Mouse (Mus musculus) cerebellum, adult 9-10 months (tissue): ENCODE results near the gene Igf1r.
A peak's percentile ranks its signal among the peaks of the same experiment; 100 is the strongest.

Source experiments
- DNase-seq: peaks from one replicate; pipeline ENCODE4 v3.0.0; 2022

Gene Igf1r

DNA sequence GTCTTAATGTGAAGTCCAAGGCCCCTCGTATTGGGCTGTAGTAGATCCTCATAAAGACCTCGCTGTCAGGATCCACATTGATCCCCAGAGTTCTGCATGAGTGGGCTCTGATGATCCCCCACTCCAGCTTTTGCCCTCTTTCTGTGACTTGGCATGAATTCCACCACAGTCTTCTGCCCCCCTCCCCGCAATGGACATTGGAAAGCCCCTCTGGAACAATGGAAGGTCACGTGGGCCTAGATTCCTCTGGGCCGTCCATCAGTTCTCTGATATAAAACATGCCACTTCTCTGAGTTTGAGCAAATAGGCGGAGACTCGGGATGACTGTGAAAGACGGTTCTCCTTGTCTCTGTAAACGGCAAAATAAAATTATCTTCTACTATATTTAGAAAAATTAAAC lies 8.1 kb downstream of the Igf1r start:
- DNase-seq, result no peak

DNA sequence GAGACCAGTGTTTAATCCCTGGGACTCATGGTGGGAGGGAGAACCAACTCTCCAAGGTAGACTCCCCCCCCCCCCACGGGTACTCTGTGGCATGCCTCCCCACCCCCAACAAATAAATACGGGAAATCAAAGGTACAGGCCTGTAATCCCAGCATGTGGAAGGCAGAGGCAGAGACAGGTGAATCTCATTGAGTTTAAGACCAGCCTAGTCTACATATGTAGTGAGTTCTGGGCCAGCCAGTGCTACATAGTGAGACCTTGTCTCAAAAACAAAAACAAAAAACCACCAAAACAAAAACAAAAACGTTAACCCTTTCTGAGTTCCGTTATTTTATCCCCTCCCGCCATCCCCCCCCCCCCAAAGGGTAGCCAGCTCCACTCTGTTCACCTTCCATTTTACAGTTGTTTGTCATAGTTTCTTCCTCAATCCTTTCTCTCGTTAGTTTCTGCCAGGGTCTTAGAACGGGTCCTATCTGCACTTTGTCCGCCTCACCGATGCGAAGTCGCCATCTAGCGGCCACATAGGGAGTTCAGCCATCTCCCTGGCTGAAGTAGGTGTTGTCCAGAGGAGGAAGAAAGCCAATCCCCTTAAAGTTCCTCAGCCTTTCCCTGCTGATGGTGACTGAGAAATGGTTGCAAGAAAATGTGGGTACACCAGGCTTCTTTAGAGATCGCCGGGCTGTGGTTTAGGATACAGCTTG lies 9.1 kb downstream of the Igf1r start:
- DNase-seq, result peak; percentile 85

DNA sequence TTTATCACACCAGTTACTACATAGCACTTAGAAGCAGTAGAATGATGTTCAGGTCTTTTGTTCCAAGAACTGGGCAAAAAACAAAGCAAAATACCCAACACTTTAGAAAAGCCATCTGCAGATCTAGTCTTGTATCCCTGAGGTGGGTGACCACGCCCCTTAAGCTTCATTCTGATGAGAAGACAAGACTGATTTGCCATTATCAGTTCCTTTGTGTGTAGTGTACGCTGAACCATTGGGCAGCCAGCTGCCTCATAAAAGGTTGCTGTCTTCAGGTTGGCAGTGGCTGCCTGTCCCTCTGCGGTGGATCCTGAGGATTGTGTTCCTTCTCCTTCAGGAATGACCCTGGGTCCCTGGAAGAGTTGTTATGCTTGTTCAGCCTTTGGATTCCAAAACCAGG lies 11.1 kb downstream of the Igf1r start:
- no peak for DNase-seq

DNA sequence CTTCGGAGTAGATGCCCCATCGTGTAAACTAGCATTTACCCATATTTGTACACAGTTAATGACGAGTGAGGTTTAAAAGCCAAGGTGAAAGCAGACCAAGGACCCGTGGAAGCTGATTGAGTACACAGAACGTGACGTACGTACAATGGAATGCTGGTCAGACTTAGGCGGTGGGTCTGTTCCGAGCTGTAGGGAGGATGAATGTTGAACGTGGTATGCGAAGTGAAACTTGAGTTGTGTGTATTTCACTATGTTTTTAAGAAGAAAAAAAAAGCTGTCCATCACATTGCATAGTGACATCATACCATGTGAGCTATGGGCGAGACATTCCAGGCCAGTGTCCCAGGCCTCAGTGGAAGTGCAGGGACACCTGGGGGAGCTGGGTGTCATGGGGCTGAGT lies 15.8 kb downstream of the Igf1r start:
- DNase-seq, result no peak

DNA sequence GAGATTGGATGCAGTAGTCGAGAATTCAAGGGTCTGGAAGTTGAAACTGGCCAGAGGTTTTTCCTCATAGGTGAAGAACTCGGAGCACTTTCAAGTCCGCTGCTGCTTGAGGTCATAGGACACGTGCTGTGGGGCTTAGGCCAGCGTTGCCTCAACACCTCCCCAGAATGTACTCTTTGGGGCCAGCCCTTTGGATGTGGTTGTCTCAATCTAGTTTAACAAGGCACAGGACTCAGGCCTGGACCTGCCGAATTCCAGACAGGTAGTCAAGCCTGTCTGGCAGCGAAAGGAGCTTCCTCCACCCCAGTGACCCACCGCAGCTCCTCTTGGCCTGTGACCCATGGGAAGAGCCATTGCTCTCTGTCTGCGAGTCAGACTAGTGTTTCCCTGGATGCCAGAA lies 16.4 kb downstream of the Igf1r start:
- no peak for DNase-seq

DNA sequence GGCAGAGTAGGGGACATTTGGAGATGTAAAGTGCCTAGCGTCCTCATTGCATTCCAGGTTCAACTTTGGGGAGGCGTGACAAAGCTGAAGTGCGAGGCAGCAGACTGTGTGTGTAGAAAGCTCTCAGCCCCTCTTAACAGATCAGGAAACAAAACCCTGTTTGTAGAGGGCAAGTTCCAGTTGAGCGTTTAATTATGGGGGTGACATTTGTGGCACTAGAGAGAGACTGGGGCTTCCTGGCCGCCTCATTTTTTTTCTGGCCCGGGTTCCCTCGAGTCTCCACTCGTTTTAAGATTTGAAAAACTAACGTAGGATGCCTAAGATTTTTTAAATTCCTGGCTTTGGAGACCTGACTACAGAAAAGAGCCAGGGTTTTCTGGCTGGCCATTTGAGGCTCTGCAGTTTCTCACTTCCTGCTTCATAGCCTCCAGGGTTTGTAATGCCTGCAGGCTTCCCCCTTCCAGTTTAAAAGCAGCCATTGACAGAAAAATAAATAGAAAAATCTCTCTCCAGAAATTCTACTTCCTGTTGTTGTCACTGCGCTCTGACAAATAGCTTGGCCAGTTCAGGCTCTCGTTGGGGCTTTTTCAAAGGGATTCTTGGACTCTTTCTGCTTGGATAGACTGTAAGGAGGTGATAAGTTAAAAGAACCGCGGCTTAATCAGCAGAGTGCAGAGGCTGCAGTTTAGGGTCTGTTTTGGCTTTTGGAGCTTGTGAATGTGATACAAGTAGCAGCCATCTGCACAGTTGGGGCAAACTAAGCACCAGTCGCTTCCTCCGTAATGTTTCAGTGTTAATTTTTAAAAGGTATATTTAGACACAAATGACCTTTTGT lies 20.8 kb downstream of the Igf1r start:
- DNase-seq, result no peak

DNA sequence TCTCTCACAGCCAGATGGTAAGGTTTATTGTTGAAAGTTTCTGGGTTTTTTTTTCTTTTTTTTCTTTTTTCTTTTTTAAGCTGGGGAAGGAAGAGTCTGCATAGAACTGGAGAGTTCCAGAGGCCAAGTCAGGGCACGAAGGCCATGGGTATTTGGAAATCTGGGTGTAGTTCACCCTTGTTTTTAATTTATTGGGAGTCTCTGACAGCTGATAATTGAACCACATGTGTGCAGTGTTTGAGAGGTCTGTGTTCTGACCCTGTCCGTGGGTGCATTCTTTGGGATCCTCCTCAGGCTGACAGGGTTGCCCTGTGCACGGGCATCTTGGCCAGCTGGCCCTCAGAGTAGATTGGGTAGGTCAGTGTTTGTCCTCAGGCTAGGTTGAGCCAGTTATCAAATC lies 29.3 kb downstream of the Igf1r start:
- no peak for DNase-seq

DNA sequence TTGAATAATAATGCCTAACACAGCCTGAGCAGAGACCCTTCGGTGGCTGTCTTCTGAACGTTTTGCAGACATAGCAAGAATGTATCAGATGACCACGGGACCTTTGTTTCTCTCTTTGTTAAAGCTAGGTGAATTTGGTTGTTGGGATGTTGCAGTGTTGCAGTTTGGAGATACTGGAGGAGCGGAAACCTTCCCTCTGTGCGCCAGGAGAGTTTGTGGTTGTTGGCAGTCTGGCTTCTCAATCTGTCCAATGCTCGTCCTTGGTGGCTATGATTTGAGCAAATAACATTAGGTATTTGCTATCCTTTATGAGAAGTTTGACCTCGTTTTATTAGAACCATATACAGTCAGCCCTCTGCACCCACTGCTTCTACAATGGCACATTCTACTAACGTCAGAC lies 30.2 kb downstream of the Igf1r start:
- DNase-seq, result no peak

DNA sequence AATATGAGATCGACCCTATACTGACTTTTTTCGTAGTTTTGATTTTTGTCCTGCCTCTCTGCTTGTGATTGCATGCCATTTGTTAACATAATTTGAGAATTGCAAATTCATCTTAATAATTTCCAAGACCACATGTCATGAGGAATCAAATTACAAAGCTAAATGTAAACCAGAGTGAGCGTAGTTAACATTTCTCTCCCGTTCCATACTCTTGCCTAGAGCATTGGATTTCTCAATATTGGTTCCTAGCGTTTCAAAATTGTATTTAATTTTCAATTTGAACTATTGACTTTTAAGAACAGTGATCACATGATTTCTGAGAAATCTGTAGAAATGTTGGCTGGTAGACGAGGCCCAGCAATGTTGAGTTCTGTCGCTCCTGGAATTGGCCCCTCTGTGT lies 30.8 kb downstream of the Igf1r start:
- DNase-seq, result no peak

DNA sequence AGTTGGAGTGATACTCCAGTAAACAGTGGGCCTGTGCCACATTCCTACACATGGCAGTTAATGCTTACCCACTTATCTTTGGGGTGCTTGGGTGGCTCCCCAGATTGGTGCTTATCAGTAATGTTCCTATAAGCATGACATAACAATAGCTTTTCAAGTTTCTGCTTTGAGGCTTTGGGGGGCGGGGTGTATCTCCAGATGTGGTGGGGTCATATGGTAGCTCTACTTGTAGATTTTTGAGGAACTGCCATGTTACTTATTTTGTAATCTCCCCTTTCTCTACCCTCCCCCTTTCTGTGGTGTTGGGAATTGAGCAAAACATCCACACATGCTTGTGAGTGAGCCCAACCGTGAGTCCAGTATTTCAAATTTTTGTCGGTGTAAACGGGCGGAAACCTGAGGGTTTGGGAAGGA lies 32.4 kb downstream of the Igf1r start:
- DNase-seq, result no peak

DNA sequence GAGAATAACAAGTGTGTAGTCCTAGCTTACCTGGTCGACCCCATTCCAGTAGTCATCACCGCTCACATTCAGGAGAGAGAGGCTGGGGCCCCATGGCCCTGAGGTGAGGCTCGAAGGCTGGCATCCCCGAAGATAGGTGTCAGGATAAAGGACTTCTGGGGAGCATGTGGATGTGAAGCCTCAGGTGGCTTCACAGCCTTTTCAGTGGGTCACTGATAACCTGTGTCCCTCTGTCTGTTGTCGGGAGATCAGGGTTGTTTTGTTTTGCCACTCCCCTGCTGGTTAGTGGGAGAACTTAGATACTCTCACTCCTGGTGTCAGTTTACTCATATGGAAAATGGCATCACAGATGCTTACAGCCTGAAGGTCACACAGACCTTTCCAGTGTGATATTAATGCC lies 32.9 kb downstream of the Igf1r start:
- no peak for DNase-seq

DNA sequence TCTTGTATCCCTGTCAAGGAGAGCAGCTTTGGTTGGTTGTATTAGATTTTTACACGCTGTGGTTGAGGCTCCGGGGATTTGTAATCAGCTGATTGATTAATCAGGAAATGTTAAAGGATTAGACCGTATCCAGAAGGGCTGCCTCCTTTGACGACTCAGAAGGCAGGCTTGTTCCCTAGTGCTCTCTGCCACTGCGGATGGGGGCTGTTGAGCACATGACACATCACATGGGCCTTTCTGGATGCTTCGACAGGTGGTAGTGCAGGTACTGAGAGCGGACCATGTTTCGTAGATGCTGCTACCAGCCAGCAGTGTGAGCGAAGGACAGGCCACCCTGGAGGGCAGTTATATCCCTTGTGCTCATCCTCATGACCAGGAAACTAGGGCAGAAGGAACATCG lies 33.6 kb downstream of the Igf1r start:
- no peak for DNase-seq

DNA sequence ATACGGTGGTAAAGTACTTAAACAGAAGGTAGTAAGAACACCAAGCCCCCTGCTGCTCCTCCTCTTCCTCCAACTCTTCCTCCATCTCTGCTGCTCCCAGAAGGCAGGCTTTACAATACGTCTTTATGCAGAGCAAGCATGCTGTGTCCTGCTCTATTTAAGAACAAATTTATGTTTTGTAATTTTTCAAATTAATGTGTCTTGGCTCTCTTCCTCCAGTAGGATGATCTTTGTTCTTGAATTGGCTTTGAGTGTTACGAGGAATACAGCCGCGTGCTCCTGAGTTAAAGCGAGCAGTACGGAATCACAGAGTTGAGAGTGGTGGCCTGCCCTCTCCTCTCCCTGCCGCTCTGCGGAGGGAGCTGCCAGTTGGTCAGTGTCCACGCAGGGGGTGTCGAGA lies 34.2 kb downstream of the Igf1r start:
- no peak for DNase-seq

DNA sequence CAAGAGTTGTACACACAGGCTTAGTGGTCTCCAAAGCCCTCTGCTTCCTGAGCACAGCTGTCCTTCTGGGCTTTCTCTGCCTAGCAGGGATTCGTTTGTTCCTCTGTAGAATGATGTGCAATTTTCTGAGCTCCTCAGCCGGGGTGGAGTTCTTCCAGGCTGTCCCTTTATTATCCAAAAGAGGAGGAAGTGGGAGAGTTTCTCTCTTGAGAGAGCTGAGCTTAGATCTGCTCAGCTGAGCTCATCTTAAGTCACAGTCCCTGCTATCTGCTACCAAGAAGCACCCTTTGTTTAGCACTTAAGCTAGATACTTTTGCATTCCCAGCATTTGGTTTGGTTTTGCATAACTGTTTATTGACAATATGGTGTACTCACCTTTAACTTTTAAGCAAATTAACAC lies 36.7 kb downstream of the Igf1r start:
- no peak for DNase-seq

DNA sequence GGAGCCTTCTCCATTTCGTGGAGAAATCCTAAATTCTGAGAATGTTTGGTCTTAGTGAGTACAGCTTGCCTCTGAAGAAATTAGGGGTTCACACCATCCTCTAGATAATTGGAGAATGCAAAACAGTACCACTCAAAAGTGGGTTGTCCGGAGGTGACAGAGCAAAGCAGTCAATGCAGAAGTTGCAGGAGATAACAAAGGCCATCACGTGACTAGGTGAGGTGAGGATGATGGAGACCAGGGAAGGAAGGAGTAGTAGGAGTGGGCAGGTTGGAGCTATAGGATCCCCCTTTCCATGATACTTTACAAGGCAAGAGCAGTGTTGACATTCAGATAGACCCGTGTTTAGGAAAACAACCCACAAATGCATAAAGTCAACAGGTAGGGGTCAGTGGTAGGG lies 41.0 kb downstream of the Igf1r start:
- DNase-seq, result no peak

DNA sequence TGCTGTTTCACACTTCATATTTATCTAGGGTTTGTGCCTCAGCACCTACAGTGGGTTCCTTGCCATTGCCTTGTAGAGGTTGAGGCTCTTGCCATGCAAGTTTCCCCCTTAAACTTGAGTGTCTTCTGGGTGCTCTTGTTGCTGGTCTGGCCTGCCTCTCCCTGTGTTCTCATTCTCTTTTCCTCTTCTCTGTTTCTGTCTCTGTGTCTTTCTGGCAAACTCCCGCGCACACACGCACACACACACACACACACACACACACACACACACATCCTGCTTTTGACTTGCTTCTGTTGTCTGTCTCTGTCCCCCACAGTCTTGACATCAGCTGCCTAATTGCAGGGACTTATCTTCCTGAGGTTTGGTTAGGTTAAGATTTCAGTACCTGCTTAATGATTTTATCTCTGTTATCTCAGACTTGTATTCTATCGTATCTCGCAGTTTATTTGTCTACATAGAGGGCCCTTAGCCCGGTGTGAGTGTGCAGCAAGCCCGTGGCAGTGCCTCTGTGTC lies 41.8 kb downstream of the Igf1r start:
- no peak for DNase-seq

DNA sequence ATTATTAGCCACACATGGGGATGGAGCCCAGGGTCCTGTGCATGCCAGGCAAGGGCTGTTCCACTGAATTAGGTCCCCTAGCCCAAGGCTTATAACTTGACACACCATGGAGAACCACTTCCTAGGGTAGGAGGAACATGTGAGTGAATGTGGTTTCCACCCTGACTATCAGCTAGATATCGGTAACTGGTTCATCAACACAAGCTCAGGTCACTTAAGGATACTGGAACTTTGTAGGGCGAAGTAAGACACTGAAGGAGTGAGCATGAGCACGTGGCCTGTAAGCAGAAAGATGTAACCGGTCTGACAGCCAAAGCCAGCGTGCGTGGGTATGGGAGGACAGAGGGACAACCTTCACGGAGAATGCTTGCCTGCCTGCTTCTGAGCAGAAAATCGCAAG lies 42.6 kb downstream of the Igf1r start:
- no peak for DNase-seq

DNA sequence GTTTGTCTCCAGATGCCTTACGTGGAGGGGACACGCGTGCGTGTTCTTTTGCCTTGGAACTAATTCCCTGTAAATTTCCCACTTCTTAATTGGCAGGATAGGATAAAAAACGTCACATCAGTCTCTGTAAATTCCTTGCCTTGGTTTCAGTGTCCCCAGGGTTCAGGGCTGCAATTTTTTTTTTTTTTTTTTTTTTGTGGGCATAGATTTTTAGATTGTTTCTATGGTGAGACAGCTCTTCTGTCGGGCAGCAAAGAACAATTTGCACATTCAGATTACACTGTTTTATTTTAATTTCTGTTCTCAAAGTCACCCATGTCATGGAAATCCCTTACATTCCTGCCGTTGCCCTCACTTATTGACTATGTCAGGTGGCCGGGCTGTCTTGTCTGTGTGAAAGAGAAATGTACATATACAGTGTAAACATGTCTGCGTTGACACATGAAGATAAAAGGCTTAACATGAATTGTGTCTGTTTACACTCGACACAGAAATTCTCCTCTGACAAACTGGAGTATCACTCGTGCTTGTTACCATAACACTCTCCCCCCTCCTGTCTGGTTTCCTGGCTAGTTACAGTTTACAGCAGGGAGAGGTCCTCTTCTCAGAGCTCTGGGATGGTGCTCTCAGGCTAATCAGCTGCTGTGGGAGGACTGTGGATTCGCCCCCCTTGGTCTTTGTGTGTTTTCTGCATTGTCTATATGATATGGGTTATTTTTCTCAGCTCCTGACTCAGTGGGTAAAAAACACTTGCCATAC lies 43.8 kb downstream of the Igf1r start:
- DNase-seq, result no peak

DNA sequence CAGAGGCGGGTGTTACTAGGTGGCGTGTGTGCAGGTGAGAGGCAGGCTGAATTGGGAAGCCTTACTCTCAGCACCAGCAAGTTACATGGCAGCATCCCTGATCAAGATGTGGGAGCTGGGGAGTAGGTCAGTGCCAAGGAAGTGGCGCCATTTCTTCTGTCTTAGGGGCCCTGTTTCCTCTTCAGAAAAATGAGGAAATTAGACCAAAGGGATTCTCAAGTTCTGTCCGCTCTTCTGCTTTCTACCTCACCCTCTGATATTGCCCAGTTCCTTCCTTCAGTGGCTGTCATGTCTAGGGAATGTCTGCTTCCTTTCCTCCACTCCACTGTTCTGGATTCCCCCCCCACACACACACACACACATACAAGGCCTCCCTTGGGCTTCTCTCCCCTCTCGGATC lies 48.6 kb downstream of the Igf1r start:
- DNase-seq, result no peak

DNA sequence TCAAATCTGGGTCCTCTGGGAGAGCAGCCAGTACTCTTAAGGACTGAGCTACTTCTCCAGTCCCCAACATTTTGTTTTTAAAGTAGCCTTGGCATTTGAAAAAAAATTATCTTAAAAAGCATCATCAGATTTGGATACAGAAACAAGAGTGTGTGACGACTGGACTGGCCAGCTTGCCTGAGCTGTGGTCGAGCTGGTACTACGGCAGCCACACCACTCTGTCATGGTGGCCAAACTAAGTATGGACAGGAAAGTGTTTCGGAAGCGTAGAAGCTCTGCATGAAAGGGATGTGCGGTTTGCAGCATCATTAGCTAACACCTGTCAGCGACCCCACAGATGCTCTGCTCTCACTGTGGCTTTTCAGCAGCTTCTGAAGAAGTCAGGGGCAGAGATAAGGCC lies 53.4 kb downstream of the Igf1r start:
- no peak for DNase-seq

DNA sequence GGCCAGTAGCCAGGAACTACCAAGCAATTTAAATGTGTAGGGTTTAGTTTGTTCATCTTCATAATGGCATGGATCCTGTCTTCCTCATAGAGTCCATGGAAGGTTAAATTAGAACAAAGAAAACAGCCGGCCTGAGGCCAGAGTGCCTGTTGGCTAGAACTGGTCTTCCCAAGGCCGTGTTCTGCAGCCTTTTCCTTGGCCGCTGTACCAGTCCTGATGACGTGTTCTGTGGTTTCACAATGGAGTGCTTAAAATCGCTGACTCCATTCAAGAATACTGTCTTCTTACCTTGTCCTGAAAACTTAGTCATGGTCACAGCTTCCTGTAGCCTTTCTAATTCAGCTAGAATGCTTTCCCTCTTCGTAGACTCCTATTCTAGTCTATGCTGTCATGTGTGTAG lies 53.9 kb downstream of the Igf1r start:
- no peak for DNase-seq

DNA sequence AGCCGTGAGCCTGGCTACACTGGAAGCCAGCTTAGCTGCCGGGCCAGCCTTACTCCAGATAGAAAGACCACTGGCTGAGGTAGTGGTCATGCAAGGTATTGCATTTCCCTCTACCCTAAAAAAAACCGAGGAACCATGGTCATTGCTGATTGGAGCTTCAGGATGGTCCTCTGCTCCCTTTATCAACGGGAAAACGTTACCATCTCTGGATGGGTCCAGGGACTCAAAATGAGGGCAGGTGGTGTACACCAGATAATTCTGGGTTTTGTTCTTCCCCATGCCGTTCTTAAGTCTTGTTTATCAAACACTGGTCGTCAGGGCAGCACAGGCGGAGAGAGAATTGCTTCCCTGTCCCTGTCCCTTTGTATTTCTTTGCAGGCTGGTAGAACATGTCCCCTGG lies 57.0 kb downstream of the Igf1r start:
- no peak for DNase-seq

DNA sequence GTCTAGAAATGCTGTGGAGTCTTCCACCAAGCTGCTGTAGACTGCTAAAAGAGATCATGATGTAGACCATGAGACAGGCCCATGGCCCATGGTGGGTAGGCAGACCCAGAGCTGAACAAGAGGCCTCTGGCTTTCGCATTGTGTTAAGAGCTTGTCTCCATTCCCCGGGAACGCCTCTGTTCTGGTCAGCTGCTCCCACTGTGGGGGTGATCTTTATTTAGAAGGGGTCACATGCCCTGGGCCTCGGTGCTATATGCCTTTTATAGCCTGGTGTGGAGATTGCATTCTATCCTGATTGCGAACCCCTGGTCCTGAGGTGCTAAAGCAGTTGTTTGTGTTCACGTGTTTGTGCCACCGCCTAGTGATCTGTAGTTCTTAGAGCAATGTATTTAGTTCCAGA lies 57.5 kb downstream of the Igf1r start:
- no peak for DNase-seq

DNA sequence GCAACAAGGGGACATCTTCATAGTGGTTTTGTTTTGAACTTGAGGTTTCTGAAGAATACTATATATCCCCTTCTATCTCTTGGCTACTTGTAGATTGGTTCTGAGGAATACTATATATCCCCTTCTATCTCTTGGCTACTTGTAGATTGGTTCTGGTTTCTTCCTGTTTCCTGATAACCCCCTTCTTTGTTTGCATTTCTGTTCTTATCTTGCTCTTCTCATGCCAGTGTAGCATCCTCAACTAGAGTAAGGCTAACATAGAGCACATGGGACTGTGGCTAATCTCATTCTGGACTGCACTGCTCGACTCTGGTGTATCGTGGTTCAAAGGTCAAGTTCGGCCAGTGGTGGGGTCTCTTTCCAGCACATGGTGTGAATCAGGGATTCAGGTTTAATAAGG lies 58.2 kb downstream of the Igf1r start:
- no peak for DNase-seq
